Mouse (Mus musculus): ENCODE results near the gene Nasp. TPM values are rescaled to one million over a fixed set of nuclear protein-coding genes. Genes with fewer than 3 reads are reported as not detected.
"Not testable (repeated sequence)": the region's sequence is repeated elsewhere in the genome, so short reads cannot be mapped to it uniquely, and the experiment has no call there.

Nasp gene
- 10 to 100 TPM; 26.8 to 28.5 (median 27.2) TPM for total RNA-seq (2022)

- DNase-seq (ENCODE audit: low spot score in 2 of 2) = peak; percentile 72 to 75
These were observed at the start of gene Nasp for GRCm38 (mm10) chr4:116627722-116628662. Gene Nasp, minus strand, starts transcription at chr4:116627941.

GRCm38 (mm10) chr4:116676027-116676426, 48.3 kb upstream of the Nasp start:
- DNase-seq (ENCODE audit: low spot score in 2 of 2) = no peak

DNA sequence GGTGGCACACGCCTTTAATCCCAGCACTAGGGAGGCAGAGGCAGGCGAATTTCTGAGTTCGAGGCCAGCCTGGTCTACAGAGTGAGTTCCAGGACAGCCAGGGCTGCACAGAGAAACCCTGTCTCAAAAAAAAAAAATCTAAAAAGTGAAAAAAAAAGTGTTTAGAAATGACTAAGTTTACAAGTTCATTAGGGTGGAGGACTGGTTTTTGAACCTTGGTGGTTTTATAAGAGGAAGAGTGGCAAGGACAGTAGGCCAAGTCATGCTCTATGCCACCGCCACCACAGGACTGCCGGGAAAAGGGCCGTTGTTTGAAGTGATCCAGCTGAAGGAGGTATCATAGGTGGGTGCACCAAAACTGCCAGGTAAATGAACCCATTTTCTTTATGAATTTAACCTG, 47.0 kb upstream of the Nasp start:
- not testable (repeated sequence) for DNase-seq (ENCODE audit: low spot score in 2 of 2)

GRCm38 (mm10) chr4:116672785-116673184, 45.0 kb upstream of the Nasp start:
- no peak for DNase-seq (ENCODE audit: low spot score in 2 of 2)

DNA sequence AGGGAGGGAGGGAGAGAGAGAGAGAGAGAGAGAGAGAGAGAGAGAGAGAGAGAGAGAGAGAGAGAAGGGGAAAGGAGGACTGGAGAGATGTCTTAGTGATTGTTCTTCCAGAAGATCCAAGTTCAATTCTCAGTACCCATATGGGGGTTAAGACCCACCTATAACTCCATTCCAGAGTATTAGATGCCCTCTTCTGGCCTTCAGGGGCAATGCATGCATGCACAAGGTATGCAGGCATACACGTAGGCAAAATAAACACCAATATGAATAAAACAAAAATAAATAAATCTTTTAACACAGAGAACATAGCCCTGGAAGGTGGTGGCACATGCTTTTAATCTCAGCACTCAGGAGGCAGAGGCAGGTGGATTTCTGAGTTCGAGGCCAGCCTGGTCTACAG, 41.5 kb upstream of the Nasp start:
- DNase-seq (ENCODE audit: low spot score in 2 of 2) = no peak

GRCm38 (mm10) chr4:116668145-116668544, 40.4 kb upstream of the Nasp start:
- no peak for DNase-seq (ENCODE audit: low spot score in 2 of 2)

GRCm38 (mm10) chr4:116666625-116667024, 38.9 kb upstream of the Nasp start:
- DNase-seq (ENCODE audit: low spot score in 2 of 2) = no peak

DNA sequence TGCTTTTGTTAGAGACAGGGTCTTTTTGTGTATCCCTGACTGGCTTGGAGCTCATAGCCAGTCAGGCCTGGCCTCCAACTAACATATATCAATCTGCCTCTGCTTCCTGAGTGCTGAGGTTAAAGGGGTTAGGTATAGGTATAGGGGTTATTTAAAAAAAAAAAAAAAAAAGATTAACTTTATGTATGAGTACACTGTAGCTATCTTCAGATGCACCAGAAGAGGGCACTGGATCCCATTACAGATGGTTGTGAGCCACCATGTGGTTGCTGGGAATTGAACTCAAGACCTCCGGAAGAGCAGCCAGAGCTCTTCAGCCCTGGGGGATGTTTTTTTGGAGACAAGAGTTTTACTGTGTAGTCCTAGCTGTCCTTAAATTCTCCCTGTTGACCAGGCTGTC, 34.3 kb upstream of the Nasp start:
- no peak for DNase-seq (ENCODE audit: low spot score in 2 of 2)

DNA sequence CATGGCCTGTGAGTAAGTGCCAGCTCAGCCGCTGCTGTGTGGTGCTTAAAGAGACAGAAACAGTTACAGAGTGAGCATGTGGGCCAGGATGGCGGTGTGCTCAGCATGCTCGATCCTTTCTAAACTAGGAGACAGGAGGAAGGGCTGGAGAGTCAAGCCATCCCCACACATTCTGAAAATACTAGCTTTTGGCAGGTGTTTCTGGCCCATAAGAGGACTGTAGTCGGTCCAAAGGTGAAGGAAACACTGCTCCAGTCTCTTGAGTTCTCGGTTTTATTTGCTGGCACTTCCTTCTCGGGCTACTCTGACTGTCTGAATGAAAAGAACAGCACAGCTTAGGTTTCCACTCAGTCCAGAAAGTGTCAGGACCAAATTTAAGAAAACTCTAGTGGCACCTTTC, 33.1 kb upstream of the Nasp start:
- DNase-seq (ENCODE audit: low spot score in 2 of 2) = no peak

DNA sequence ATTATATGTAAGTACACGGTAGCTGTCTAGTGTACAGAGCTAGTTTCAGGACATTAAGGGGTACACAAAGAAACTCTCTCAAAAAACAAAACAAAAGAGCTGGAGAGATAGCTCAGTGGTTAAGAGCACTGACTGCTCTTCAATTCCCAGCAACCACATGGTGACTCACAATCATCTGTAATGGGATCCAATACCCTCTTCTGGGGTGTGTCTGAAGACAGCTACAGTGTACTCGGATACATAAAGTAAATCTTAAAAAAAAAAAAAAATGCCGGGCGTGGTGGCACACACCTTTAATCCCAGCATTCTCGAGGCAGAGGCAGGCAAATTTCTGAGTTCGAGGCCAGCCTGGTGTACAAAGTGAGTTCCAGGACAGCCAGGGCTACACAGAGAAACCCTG, 32.2 kb upstream of the Nasp start:
- DNase-seq (ENCODE audit: low spot score in 2 of 2) = not testable (repeated sequence)

- DNase-seq (ENCODE audit: low spot score in 2 of 2) = no peak
These were observed 31.7 kb upstream of the Nasp start for GRCm38 (mm10) chr4:116659474-116659873.

GRCm38 (mm10) chr4:116657971-116658370, 30.2 kb upstream of the Nasp start:
- no peak for DNase-seq (ENCODE audit: low spot score in 2 of 2)

DNA sequence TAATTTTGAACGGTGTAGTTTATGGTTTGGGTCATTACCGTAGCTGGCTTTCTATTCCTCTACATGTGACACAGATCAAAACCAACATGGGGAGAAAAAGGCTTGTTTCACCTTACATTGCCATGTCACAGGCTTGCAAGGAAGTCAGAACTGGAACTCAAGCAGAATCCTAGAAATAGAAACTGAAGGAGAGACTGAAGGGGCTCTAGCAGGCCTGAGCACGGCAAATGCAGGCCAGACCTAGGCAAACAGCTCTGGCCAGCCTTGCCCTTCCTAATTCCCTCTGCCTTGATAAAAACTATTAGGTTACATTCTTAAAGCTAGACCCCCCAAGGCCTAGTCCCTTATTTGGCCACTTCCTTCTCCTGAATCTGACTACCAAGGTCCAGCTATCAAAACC, 27.9 kb upstream of the Nasp start:
- DNase-seq (ENCODE audit: low spot score in 2 of 2) = no peak

GRCm38 (mm10) chr4:116655100-116655499, 27.4 kb upstream of the Nasp start:
- DNase-seq (ENCODE audit: low spot score in 2 of 2) = no peak

DNA sequence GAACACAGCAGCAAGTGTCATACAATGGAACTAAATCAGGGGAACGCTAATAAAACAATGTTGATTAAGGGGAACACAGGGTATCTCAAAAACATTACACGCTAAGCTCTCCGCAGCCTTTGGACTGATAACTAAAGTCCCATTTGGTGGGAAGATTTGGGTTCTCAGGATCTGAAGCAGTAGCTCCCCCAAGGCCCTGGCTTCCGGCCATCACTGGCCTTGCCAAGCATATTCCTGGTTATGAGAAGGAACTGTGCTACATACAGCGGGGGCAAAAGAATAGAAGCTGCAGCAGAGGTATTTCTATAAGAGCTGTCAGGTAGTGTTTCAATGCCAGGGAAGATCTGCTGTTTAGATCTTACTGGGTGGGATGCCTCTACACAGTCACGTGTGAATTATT, 25.5 kb upstream of the Nasp start:
- no peak for DNase-seq (ENCODE audit: low spot score in 2 of 2)

DNA sequence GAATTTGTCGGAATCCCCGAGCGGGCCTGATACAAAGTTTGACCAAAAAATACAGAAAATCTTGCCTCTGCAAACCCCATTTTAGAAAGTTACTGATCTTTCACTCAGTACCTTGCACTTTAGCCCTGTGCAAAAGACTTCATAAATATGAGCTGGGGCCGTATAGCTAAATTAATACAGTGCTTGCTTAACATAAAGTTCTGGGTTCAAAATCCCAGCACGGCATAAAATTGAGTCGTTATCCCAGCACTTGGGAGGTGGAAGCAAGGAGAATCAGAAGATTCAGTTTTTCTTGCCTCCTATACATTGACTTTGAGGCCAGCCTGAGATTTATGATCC, 24.0 kb upstream of the Nasp start:
- DNase-seq (ENCODE audit: low spot score in 2 of 2) = no peak

DNA sequence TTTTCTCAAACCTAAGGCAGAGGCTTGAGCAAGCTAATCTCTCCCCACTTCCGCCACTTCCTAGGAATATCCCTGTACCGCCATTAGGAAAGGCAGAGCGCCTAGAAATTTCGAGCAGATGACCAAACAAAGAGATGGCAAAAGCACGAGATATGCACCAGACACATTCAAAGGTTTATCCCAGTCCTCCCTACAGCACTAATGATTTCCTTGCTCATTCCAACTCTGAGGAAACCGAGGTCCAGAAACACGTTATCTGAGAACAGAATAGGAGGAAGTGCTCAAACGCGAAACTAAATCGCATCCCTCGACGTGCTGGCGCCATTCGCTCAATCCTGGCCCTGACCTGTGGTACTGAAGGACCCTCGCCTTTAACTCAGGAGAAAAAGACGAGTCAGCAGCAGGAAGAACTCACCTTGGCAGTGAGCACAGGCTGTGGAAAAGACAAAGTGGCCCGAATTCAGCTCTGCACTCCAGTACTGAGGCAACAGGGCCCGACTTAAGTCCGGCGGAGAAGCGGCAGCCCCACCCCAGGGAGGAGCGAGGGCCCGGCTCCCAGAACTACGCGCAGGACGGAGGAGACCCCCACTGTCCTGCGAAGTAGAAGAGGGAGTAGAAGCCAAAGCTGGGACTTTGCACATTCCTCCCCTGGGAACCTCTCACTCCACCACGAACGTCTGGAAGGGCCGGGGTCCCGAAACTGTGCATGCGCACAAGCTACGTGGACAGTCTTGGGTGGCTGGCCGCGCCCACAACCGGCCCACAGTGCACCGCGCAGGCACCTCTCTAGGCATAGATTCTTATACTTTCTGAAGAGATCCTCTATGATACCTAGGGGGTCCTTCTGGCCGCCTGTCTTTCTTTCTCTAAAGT, 23.4 kb upstream of the Nasp start, which contains the start of gene Akr1a1:
Gene Akr1a1, minus strand, starts transcription at position 757 of the 873 bp plus-strand sequence.
- DNase-seq (ENCODE audit: low spot score in 2 of 2) = peak; percentile 89

DNA sequence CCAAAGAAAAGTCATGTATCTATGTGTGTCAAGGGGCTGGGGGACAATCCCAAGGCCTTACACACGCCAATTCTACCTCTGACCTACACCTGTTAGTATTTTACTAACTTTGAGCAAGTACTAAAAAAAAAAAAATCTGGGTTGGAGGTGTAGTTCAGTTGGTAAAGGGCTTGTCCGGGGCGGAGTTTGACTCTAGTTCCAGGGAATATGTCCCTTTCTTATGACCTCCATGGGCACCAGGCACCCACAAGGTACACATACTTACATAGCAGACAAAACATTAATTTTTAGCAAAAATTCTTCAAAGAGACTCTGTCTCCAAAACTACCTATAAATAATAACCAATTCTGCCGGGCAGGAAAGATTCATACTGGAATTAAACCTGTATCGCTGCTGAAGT, 22.6 kb upstream of the Nasp start:
- no peak for DNase-seq (ENCODE audit: low spot score in 2 of 2)

- DNase-seq (ENCODE audit: low spot score in 2 of 2) = no peak
These were observed 21.7 kb upstream of the Nasp start for GRCm38 (mm10) chr4:116649411-116649810.

- DNase-seq (ENCODE audit: low spot score in 2 of 2) = no peak
These were observed 17.9 kb upstream of the Nasp start for GRCm38 (mm10) chr4:116645624-116646023.

DNA sequence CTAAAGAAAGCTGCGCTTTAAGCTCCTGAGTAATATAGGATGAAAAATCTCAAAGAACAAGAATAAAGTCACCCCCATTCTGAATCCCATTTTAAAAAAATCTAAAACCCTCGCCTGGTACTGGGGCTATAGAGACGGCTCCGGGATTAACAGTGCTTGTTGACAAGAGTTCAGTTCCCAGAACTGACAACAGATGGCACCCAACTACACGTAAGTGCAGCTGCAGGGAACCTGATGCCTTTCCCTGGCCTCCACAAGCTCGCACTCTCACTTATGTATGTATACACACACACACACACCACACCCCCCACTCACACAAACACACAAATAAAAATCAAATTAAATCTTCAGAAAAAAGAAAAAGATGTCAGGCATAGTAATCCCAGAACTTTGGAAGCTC, 16.6 kb upstream of the Nasp start:
- DNase-seq (ENCODE audit: low spot score in 2 of 2) = no peak

GRCm38 (mm10) chr4:116642071-116642470, 14.3 kb upstream of the Nasp start:
- DNase-seq (ENCODE audit: low spot score in 2 of 2) = no peak

Measured in left cerebral cortex, adult 8-10 months (tissue).